Mouse (Mus musculus): ENCODE data around the gene Ick.
"Not testable (repeated sequence)": the region's sequence is repeated elsewhere in the genome, so short reads cannot be mapped to it uniquely, and the experiment has no call there.

Gene Ick

GRCm38 (mm10) chr9:78154211-78154977, 45.4 kb downstream of the Ick start:
- DNase-seq = no peak

- no peak for DNase-seq
Observed at GRCm38 (mm10) chr9:78157221-78157620, 48.2 kb downstream of the Ick start.

- DNase-seq = no peak
Observed at GRCm38 (mm10) chr9:78163291-78163690, 54.3 kb downstream of the Ick start.

GRCm38 (mm10) chr9:78164741-78165140, 55.7 kb downstream of the Ick start:
- DNase-seq = no peak

GRCm38 (mm10) chr9:78165454-78165853, 56.5 kb downstream of the Ick start:
- DNase-seq = no peak

- DNase-seq = no peak
Observed at GRCm38 (mm10) chr9:78166694-78167452, 57.9 kb downstream of the Ick start.

- DNase-seq = no peak
Observed at GRCm38 (mm10) chr9:78167453-78167969, 58.5 kb downstream of the Ick start.

- DNase-seq = no peak
Observed at GRCm38 (mm10) chr9:78168864-78169263, 59.9 kb downstream of the Ick start.

GRCm38 (mm10) chr9:78174016-78174415, 65.0 kb downstream of the Ick start:
- DNase-seq = no peak

- DNase-seq = not testable (repeated sequence)
Observed at GRCm38 (mm10) chr9:78174925-78175276, 65.9 kb downstream of the Ick start.

GRCm38 (mm10) chr9:78175277-78176200, 66.5 kb downstream of the Ick start:
- peak; percentile 96 for DNase-seq

GRCm38 (mm10) chr9:78176201-78176727, 67.3 kb downstream of the Ick start:
- peak; percentile 51 for DNase-seq

GRCm38 (mm10) chr9:78176831-78177230, 67.8 kb downstream of the Ick start:
- no peak for DNase-seq

GRCm38 (mm10) chr9:78178197-78178596, 69.2 kb downstream of the Ick start:
- DNase-seq = no peak

- no peak for DNase-seq
Observed at GRCm38 (mm10) chr9:78179071-78179470, 70.1 kb downstream of the Ick start.

GRCm38 (mm10) chr9:78182474-78182873, 73.5 kb downstream of the Ick start, which contains the start of gene Gsta4:
Gene Gsta4 (plus strand): TSS chr9:78182774.
- not testable (repeated sequence) for DNase-seq

GRCm38 (mm10) chr9:78185686-78186085, 76.7 kb downstream of the Ick start:
- no peak for DNase-seq

- DNase-seq = no peak
Observed at GRCm38 (mm10) chr9:78188910-78189309, 79.9 kb downstream of the Ick start.

- DNase-seq = no peak
Observed at GRCm38 (mm10) chr9:78190651-78191634, 82.0 kb downstream of the Ick start.

GRCm38 (mm10) chr9:78191736-78192135, 82.7 kb downstream of the Ick start:
- DNase-seq = no peak

GRCm38 (mm10) chr9:78193902-78194597, 85.1 kb downstream of the Ick start:
- DNase-seq = no peak
